Mouse (Mus musculus): ENCODE measurements around the gene Plekhg1. TPM values are rescaled to one million over a fixed set of nuclear protein-coding genes. Genes with fewer than 3 reads are reported as not detected.

The Plekhg1 gene
- polyA plus RNA-seq, 1 experiment from 2014 or later: 7.6 TPM

GRCm38 (mm10) chr10:3958591-3958990, 218.4 kb downstream of the Plekhg1 start:
- H3K4me3 ChIP-seq (ENCODE audit: control insufficient read depth in 1 of 2, insufficient read depth in 1 of 2, low read depth in 1 of 2, low read length in 2 of 2): no peak overlapping the region
- H3K4me2 ChIP-seq (ENCODE audit: low read length): no peak overlapping the region
- peaks cover 2 to 8% of the 10 kb centered on the region in 2 experiments; a peak in 3 of 4 replicates for H3K4me1 ChIP-seq (ENCODE audit: control insufficient read depth in 2 of 2, insufficient read depth in 2 of 2, low read length in 2 of 2)
- H3K27me3 ChIP-seq (ENCODE audit: control insufficient read depth, insufficient read depth, low read length): no peaks in the 10 kb centered on the region
- H3K9ac ChIP-seq (ENCODE audit: low read length): no peak overlapping the region
- peaks cover 32% of the 10 kb centered on the region for H3K36me3 ChIP-seq (ENCODE audit: control insufficient read depth, insufficient read depth, low read length)
- no peaks in the 10 kb centered on the region for H3K9me3 ChIP-seq (ENCODE audit: control insufficient read depth, low read length)
- ATAC-seq (ENCODE audit: insufficient number of reproducible peaks, insufficient read depth, low FRiP score, low read depth): no peak
- no peak overlapping the region for H3K27ac ChIP-seq (replicated peaks in 1 of 2; ENCODE audit: control insufficient read depth in 1 of 2, insufficient read depth in 1 of 2, low read depth in 2 of 2, low read length in 2 of 2)
- 66% methylated on average over 5 of the region's 5 CpGs for WGBS

GRCm38 (mm10) chr10:3969026-3969425, 228.9 kb downstream of the Plekhg1 start:
- Histone ChIP-seq H3K27me3 (ENCODE audit: control insufficient read depth, insufficient read depth, low read length) (no peaks in the 10 kb centered on the region), H3K4me3 (ENCODE audit: control insufficient read depth in 1 of 2, insufficient read depth in 1 of 2, low read depth in 1 of 2, low read length in 2 of 2) (no peak overlapping the region), H3K9me3 (ENCODE audit: control insufficient read depth, low read length) (no peaks in the 10 kb centered on the region), H3K4me2 (ENCODE audit: low read length) (no peak overlapping the region), H3K4me1 (ENCODE audit: control insufficient read depth in 2 of 2, insufficient read depth in 2 of 2, low read length in 2 of 2) (peaks cover 0 to 6% of the 10 kb centered on the region in 2 experiments; a peak in 2 of 4 replicates), H3K27ac (replicated peaks in 1 of 2; ENCODE audit: control insufficient read depth in 1 of 2, insufficient read depth in 1 of 2, low read depth in 2 of 2, low read length in 2 of 2) (no peak overlapping the region), H3K9ac (ENCODE audit: low read length) (no peak overlapping the region), H3K36me3 (ENCODE audit: control insufficient read depth, insufficient read depth, low read length) (peaks cover 20% of the 10 kb centered on the region; the same call in 1 of the 2 replicates)
- WGBS: 78% methylated on average over 3 of the region's 3 CpGs
- ATAC-seq (ENCODE audit: insufficient number of reproducible peaks, insufficient read depth, low FRiP score, low read depth): no peak

DNA sequence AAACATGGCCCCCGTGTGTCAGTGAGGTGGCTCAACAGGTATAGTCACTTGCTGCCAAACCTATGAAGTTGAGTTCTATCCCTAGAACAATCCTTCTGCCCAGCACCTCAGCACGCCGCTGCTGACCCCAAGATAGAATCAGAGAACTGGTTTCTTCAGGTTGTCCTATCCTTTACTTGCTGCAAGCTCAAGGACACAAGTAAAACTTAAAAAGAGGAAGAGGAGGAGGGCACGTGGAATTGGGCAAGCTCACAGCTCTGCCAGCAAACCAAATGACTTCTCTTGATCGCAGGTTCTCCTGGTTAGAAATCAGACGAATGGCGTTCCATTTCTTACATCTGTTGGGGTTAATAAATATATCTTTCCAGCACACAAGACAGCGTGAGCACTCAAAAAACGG, 232.1 kb downstream of the Plekhg1 start:
- H3K4me2 ChIP-seq (ENCODE audit: low read length): peak overlapping the region; percentile 95
- ATAC-seq (ENCODE audit: insufficient number of reproducible peaks, insufficient read depth, low FRiP score, low read depth): no peak
- H3K4me3 ChIP-seq (ENCODE audit: control insufficient read depth in 1 of 2, insufficient read depth in 1 of 2, low read depth in 1 of 2, low read length in 2 of 2): peak overlapping the region in 1 of 2 experiments; percentile 80; a peak in 1 of 4 replicates

DNA sequence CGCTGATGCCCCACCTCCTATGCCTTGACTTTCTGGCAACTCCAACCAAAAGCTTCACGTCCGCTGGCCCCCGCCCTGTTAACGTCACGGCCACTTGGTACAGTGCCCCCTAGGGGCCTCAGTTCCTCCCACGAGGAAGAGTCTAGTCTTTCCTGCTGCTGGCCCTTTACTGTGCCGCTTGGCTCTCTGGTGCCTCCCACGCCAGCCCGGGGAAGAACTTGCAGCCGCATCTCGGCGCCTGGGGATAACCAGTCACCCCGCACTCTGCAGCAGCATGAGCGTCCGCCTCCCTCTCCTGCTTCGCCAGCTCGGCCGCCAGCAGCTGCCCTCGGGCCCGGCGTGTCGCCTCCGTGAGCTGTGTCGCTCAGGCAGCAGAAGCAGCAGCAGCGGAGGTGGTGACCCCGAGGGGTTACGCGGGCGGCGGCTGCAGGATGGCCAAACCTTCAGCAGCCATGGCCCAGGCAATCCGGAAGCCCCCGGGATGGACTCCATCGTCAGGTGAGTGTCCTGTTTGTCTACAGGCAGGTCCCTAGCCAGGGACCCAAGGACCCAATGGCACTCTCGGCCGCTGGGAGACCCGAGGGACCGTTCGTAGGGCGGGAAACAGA, 232.9 kb downstream of the Plekhg1 start, which contains the start of gene Mthfd1l:
Gene Mthfd1l, plus strand, starts transcription at position 138 of the 608 bp plus-strand sequence.
- H3K9me3 ChIP-seq (ENCODE audit: control insufficient read depth, low read length): no peaks in the 10 kb centered on the region
- peak; percentile 69 for ATAC-seq (ENCODE audit: insufficient number of reproducible peaks, insufficient read depth, low FRiP score, low read depth)
- peak within 1 kb of the TSS; percentile 78 to 80 for H3K4me3 ChIP-seq (ENCODE audit: control insufficient read depth in 1 of 2, insufficient read depth in 1 of 2, low read depth in 1 of 2, low read length in 2 of 2)
- no peaks in the 10 kb centered on the region for H3K27me3 ChIP-seq (ENCODE audit: control insufficient read depth, insufficient read depth, low read length)
- H3K4me1 ChIP-seq (ENCODE audit: control insufficient read depth in 2 of 2, insufficient read depth in 2 of 2, low read length in 2 of 2): peaks cover 2 to 25% of the 10 kb centered on the region in 2 experiments; a peak in 3 of 4 replicates
- peak within 1 kb of the TSS; percentile 89 for H3K9ac ChIP-seq (ENCODE audit: low read length)
- H3K27ac ChIP-seq (replicated peaks in 1 of 2; ENCODE audit: control insufficient read depth in 1 of 2, insufficient read depth in 1 of 2, low read depth in 2 of 2, low read length in 2 of 2): peak within 1 kb of the TSS; percentile 94 to 95
- H3K36me3 ChIP-seq (ENCODE audit: control insufficient read depth, insufficient read depth, low read length): no peaks in the 10 kb centered on the region
- peak within 1 kb of the TSS; percentile 95 for H3K4me2 ChIP-seq (ENCODE audit: low read length)
- under 1% methylated on average over 40 of the region's 40 CpGs for WGBS

More for the DNA sequence above, 232.1 kb downstream of the Plekhg1 start:
- H3K9ac ChIP-seq (ENCODE audit: low read length): peak overlapping the region; percentile 89
- no peaks in the 10 kb centered on the region for H3K27me3 ChIP-seq (ENCODE audit: control insufficient read depth, insufficient read depth, low read length)
- 88% methylated on average over 9 of the region's 9 CpGs for WGBS
- peak overlapping the region in 1 of 2 experiments; percentile 95; a peak in 1 of 4 replicates for H3K27ac ChIP-seq (replicated peaks in 1 of 2; ENCODE audit: control insufficient read depth in 1 of 2, insufficient read depth in 1 of 2, low read depth in 2 of 2, low read length in 2 of 2)
- H3K4me1 ChIP-seq (ENCODE audit: control insufficient read depth in 2 of 2, insufficient read depth in 2 of 2, low read length in 2 of 2): peaks cover 2 to 25% of the 10 kb centered on the region in 2 experiments; a peak in 3 of 4 replicates
- no peaks in the 10 kb centered on the region for H3K36me3 ChIP-seq (ENCODE audit: control insufficient read depth, insufficient read depth, low read length)
- no peaks in the 10 kb centered on the region for H3K9me3 ChIP-seq (ENCODE audit: control insufficient read depth, low read length)

- WGBS: under 1% methylated on average over 39 of the region's 39 CpGs
- peak overlapping the region; percentile 78 to 80 for H3K4me3 ChIP-seq (ENCODE audit: control insufficient read depth in 1 of 2, insufficient read depth in 1 of 2, low read depth in 1 of 2, low read length in 2 of 2)
- peak; percentile 91 for ATAC-seq (ENCODE audit: insufficient number of reproducible peaks, insufficient read depth, low FRiP score, low read depth)
- no peaks in the 10 kb centered on the region for H3K9me3 ChIP-seq (ENCODE audit: control insufficient read depth, low read length)
- peak overlapping the region; percentile 95 for H3K4me2 ChIP-seq (ENCODE audit: low read length)
- peak overlapping the region; percentile 94 to 95 for H3K27ac ChIP-seq (replicated peaks in 1 of 2; ENCODE audit: control insufficient read depth in 1 of 2, insufficient read depth in 1 of 2, low read depth in 2 of 2, low read length in 2 of 2)
- H3K4me1 ChIP-seq (ENCODE audit: control insufficient read depth in 2 of 2, insufficient read depth in 2 of 2, low read length in 2 of 2): peaks cover 2 to 25% of the 10 kb centered on the region in 2 experiments; a peak in 3 of 4 replicates
- H3K36me3 ChIP-seq (ENCODE audit: control insufficient read depth, insufficient read depth, low read length): no peaks in the 10 kb centered on the region
- peak overlapping the region; percentile 89 for H3K9ac ChIP-seq (ENCODE audit: low read length)
- H3K27me3 ChIP-seq (ENCODE audit: control insufficient read depth, insufficient read depth, low read length): no peaks in the 10 kb centered on the region
Observed at GRCm38 (mm10) chr10:3973589-3974070, 233.5 kb downstream of the Plekhg1 start.

GRCm38 (mm10) chr10:3974380-3974779, 234.2 kb downstream of the Plekhg1 start:
- ATAC-seq (ENCODE audit: insufficient number of reproducible peaks, insufficient read depth, low FRiP score, low read depth): no peak
- Histone ChIP-seq H3K4me1 (ENCODE audit: control insufficient read depth in 2 of 2, insufficient read depth in 2 of 2, low read length in 2 of 2) (peaks cover 2 to 25% of the 10 kb centered on the region in 2 experiments; a peak in 3 of 4 replicates), H3K4me3 (ENCODE audit: control insufficient read depth in 1 of 2, insufficient read depth in 1 of 2, low read depth in 1 of 2, low read length in 2 of 2) (peak overlapping the region in 1 of 2 experiments; percentile 80; a peak in 2 of 4 replicates), H3K27ac (replicated peaks in 1 of 2; ENCODE audit: control insufficient read depth in 1 of 2, insufficient read depth in 1 of 2, low read depth in 2 of 2, low read length in 2 of 2) (0 out of 4 replicates have a peak overlapping the region, but pooled peaks of 1 of the 2 experiments have one; percentile 41), H3K27me3 (ENCODE audit: control insufficient read depth, insufficient read depth, low read length) (no peaks in the 10 kb centered on the region), H3K9me3 (ENCODE audit: control insufficient read depth, low read length) (no peaks in the 10 kb centered on the region), H3K9ac (ENCODE audit: low read length) (peak overlapping the region; percentile 89; the same call in 1 of the 2 replicates), H3K4me2 (ENCODE audit: low read length) (peak overlapping the region; percentile 95), H3K36me3 (ENCODE audit: control insufficient read depth, insufficient read depth, low read length) (peaks cover 6% of the 10 kb centered on the region)
- whole genome bisulfite sequencing: 72% methylated on average over 3 of the region's 3 CpGs

- no peaks in the 10 kb centered on the region for H3K27me3 ChIP-seq (ENCODE audit: control insufficient read depth, insufficient read depth, low read length)
Observed at GRCm38 (mm10) chr10:3975898-3976622, 235.9 kb downstream of the Plekhg1 start.

More at GRCm38 (mm10) chr10:3975898-3976622, 235.9 kb downstream of the Plekhg1 start:
- no peak overlapping the region for H3K27ac ChIP-seq (replicated peaks in 1 of 2; ENCODE audit: control insufficient read depth in 1 of 2, insufficient read depth in 1 of 2, low read depth in 2 of 2, low read length in 2 of 2)
- H3K4me1 ChIP-seq (ENCODE audit: control insufficient read depth in 2 of 2, insufficient read depth in 2 of 2, low read length in 2 of 2): peaks cover 2 to 25% of the 10 kb centered on the region in 2 experiments; a peak in 3 of 4 replicates
- 75% methylated on average over 6 of the region's 6 CpGs for WGBS
- H3K4me2 ChIP-seq (ENCODE audit: low read length): no peak overlapping the region
- no peak overlapping the region for H3K9ac ChIP-seq (ENCODE audit: low read length)
- no peaks in the 10 kb centered on the region for H3K9me3 ChIP-seq (ENCODE audit: control insufficient read depth, low read length)
- no peak overlapping the region for H3K4me3 ChIP-seq (ENCODE audit: control insufficient read depth in 1 of 2, insufficient read depth in 1 of 2, low read depth in 1 of 2, low read length in 2 of 2)
- peaks cover 22% of the 10 kb centered on the region for H3K36me3 ChIP-seq (ENCODE audit: control insufficient read depth, insufficient read depth, low read length)
- no peak for ATAC-seq (ENCODE audit: insufficient number of reproducible peaks, insufficient read depth, low FRiP score, low read depth)
